Comparison of ENCODE assay signal across 34 mouse cellular contexts in the genomic region with DNA sequence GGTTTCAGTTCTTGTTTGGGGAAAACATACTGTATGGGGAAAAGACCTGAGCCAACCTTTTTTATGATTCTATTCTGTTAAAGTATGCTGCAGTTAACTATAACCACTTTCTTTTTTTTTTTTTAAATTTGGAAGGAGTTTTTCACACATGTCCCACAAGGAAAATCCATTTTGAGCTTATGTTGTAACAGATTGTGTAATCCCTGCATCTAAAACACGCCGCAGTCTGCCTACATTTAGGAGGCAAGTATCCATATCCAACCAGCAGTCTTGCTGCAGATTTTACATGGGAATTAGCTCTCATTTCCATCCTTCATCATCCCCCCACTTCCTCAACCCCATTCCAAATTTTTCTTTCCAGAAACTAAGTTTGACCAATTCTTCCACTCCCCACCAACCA. TPM values are rescaled to one million over a fixed set of nuclear protein-coding genes. Genes with fewer than 3 reads are reported as not detected.
DNase-seq lines count a peak whose midpoint lies in the region; ATAC-seq and TF ChIP-seq lines count a peak whose summit lies in the region.
"Had no signal": no experiment of that assay in that cellular context is flagged by ENCODE, and none has a peak within 500 bp of the region (broad histone marks: within the 10 kb centered on the region; RNA-seq: fewer than 3 reads in every experiment).

No protein-coding gene starts in this region.

- intact Hi-C loops in left cerebral cortex, postnatal 4 days (cut with DNase I): no loop called here
- intact Hi-C loops in left cerebral cortex, adult 2 months (cut with DNase I): loop anchor here (1.0 to 2.0 kb wide), 2 partner anchors 18 to 158 kb away; no protein-coding TSS in a partner anchor

- TF ChIP-seq CTCF in brain, embryonic 14.5 days (IDR thresholded peaks at IDR 0.05; ENCODE audit: borderline replicate concordance, extremely low read depth, insufficient read depth, insufficient read length): no peak
- no peak; the same call in 1 of the 2 replicates for TF ChIP-seq CTCF in left cerebral cortex, adult 2 months (IDR thresholded peaks at IDR 0.05)

- H3K27me3 ChIP-seq in forebrain, embryonic 15.5 days: no peaks in the 10 kb centered on the region
- no peaks in the 10 kb centered on the region for H3K27me3 ChIP-seq in forebrain, embryonic 10.5 days (ENCODE audit: poor library complexity, severe bottlenecking)
- H3K27me3 ChIP-seq: limb, embryonic 13.5 days; liver, embryonic 13.5 days; stomach, embryonic 15.5 days had no signal

- H3K27ac ChIP-seq in forebrain, embryonic 15.5 days (replicated peaks): no peak overlapping the region
- H3K27ac ChIP-seq in forebrain, embryonic 10.5 days: no peak overlapping the region
- H3K27ac ChIP-seq in left cerebral cortex, adult 2 months: peak overlapping the region; percentile 70
- H3K27ac ChIP-seq: embryonic facial prominence, embryonic 10.5 days; heart, embryonic 10.5 days; hindbrain, embryonic 14.5 days; kidney, postnatal 0 days; limb, embryonic 13.5 days; liver, embryonic 13.5 days; stomach, embryonic 15.5 days had no signal

- peak; percentile 77; the same call in 1 of the 2 replicates for ATAC-seq in forebrain, embryonic 15.5 days (replicated peaks)
- ATAC-seq: CD4-positive, CD25-positive, alpha-beta regulatory T cell, adult 4 months; inflammation-experienced regulatory T-cells, adult 6 months had no signal

- no peak overlapping the region for H3K4me2 ChIP-seq in forebrain, embryonic 15.5 days (replicated peaks)
- H3K4me2 ChIP-seq: hindbrain, embryonic 14.5 days; limb, embryonic 13.5 days; liver, embryonic 13.5 days; lung, embryonic 14.5 days; stomach, embryonic 15.5 days had no signal

- no peaks in the 10 kb centered on the region for H3K9me3 ChIP-seq in forebrain, embryonic 15.5 days
- H3K9me3 ChIP-seq in forebrain, embryonic 10.5 days: peaks cover 4% of the 10 kb centered on the region; the same call in 1 of the 2 replicates
- H3K9me3 ChIP-seq: heart, embryonic 10.5 days; limb, embryonic 13.5 days; stomach, embryonic 15.5 days had no signal

- no peak for TF ChIP-seq POLR2A in brain, embryonic 14.5 days (IDR thresholded peaks at IDR 0.05; ENCODE audit: borderline replicate concordance, extremely low read depth, insufficient read depth, insufficient read length, poor library complexity, severe bottlenecking)

- H3K4me3 ChIP-seq in forebrain, embryonic 15.5 days: no peak overlapping the region
- no peak overlapping the region for H3K4me3 ChIP-seq in forebrain, embryonic 10.5 days
- H3K4me3 ChIP-seq in left cerebral cortex, adult 2 months: no peak overlapping the region
- H3K4me3 ChIP-seq: embryonic facial prominence, embryonic 10.5 days; heart, embryonic 10.5 days; limb, embryonic 13.5 days; liver, embryonic 13.5 days; stomach, embryonic 15.5 days had no signal

- 0 out of 2 replicates have a peak, but pooled peaks cover 3% of the 10 kb centered on the region for H3K4me1 ChIP-seq in forebrain, embryonic 15.5 days
- H3K4me1 ChIP-seq in forebrain, embryonic 10.5 days: no peaks in the 10 kb centered on the region
- H3K4me1 ChIP-seq: embryonic facial prominence, embryonic 10.5 days; heart, embryonic 10.5 days; limb, embryonic 13.5 days; liver, embryonic 13.5 days; stomach, embryonic 15.5 days had no signal

- WGBS in forebrain, embryonic 15.5 days: 61% methylated on average over 2 of the region's 2 CpGs
- WGBS in forebrain, embryonic 10.5 days: 94% methylated on average over 2 of the region's 2 CpGs

- no peak for DNase-seq in forebrain, embryonic 10.5 days (ENCODE audit: extremely low spot score, low spot score)
- peak; percentile 28 for DNase-seq in left cerebral cortex, adult 11 months (ENCODE audit: low spot score)
- DNase-seq in left cerebral cortex, postnatal 4 days: no peak
- DNase-seq in brain, embryonic 14.5 days (ENCODE audit: low read depth): peak; percentile 55
- no peak for DNase-seq in left cerebral cortex, adult 2 months (ENCODE audit: extremely low spot score in 1 of 2, low spot score in 2 of 2)
- DNase-seq in adrenal gland, postnatal 14 days: no peak
- DNase-seq in cerebellum, adult 11 months: no peak
- DNase-seq: gastrocnemius, postnatal 10 days; heart, postnatal 4 days; kidney, adult 18-20 months; liver, embryonic 13.5 days; lung, embryonic 14.5 days; lung, postnatal 4 days; midbrain, embryonic 14.5 days; right cerebral cortex, postnatal 25 days; thymus, adult 18-20 months had no signal

- no peaks in the 10 kb centered on the region for H3K36me3 ChIP-seq in forebrain, embryonic 15.5 days
- no peaks in the 10 kb centered on the region for H3K36me3 ChIP-seq in forebrain, embryonic 10.5 days (replicated peaks)
- H3K36me3 ChIP-seq: embryonic facial prominence, embryonic 10.5 days; heart, embryonic 10.5 days; limb, embryonic 13.5 days; liver, embryonic 13.5 days; stomach, embryonic 15.5 days had no signal

- no peak overlapping the region for H3K9ac ChIP-seq in forebrain, embryonic 15.5 days (replicated peaks)
- H3K9ac ChIP-seq: hindbrain, embryonic 14.5 days; limb, embryonic 13.5 days; liver, embryonic 13.5 days; lung, embryonic 14.5 days; stomach, embryonic 15.5 days had no signal

RNA-seq across cellular contexts. Expression of a gene that starts 3.6 kb away (rescaled TPM):
- polyA plus RNA-seq in forebrain, embryonic 15.5 days (2015; fragmentation: Nextera tagmentation; extraction: Ambion mirVana): not detected in 2 replicates
- polyA plus RNA-seq in forebrain, embryonic 10.5 days (2016; fragmentation: Nextera tagmentation; extraction: Ambion mirVana): not detected in 2 replicates
- not detected for total RNA-seq in left cerebral cortex, postnatal 4 days (2021)
- polyA plus RNA-seq in brain, embryonic 14.5 days (2012; rRNA removed): 0.16 and 0.21 TPM in 2 replicates
- not detected for total RNA-seq in left cerebral cortex, adult 2 months (2021)
- not detected in 2 replicates for total RNA-seq in adrenal gland, postnatal 14 days (2021)
- total RNA-seq: adrenal gland, adult 18-20 months; adrenal gland, postnatal 4 days; common myeloid progenitor, adult 5-6 weeks; granulocyte monocyte progenitor cell, adult 5-6 weeks; heart, postnatal 4 days; left cerebral cortex, adult 8-10 months; megakaryocyte-erythroid progenitor cell, adult 5-6 weeks had no signal
- polyA plus RNA-seq: CD4-positive, CD25-positive, alpha-beta regulatory T cell, adult 4 months; embryonic facial prominence, embryonic 10.5 days; heart, embryonic 10.5 days; heart, embryonic 16.5 days; hindbrain, embryonic 14.5 days; inflammation-experienced regulatory T-cells, adult 6 months; kidney, postnatal 0 days; large intestine, adult 2 months; limb, embryonic 13.5 days; liver, embryonic 13.5 days; lung, embryonic 14.5 days; midbrain, embryonic 14.5 days; neural tube, embryonic 11.5 days; stomach, embryonic 15.5 days had no signal

Comparison
In these comparisons a context has a peak if more than half of its experiments do, and no peak if none do; other contexts are left out.
1. DNase-seq: peak in left cerebral cortex, adult 11 months (single experiment) and brain, embryonic 14.5 days (single experiment); none in forebrain, embryonic 10.5 days (single experiment), left cerebral cortex, postnatal 4 days (single experiment), left cerebral cortex, adult 2 months (0 of 2), adrenal gland, postnatal 14 days (single experiment) and cerebellum, adult 11 months (single experiment).